Mouse (Mus musculus): ENCODE data around the gene Tenm4. TPM values are rescaled to one million over a fixed set of nuclear protein-coding genes. Genes with fewer than 3 reads are reported as not detected.

Gene Tenm4
- total and polyA plus RNA-seq, 3 experiments = 0.04 to 0.38 TPM; not detected in 1

- H3K9me3 ChIP-seq (replicated peaks) = peaks cover 23% of the 10 kb centered on the region
- H3K27me3 ChIP-seq (ENCODE audit: insufficient read depth, low read length) = no peaks in the 10 kb centered on the region
- ATAC-seq (ENCODE audit: extremely low read depth, insufficient number of reproducible peaks, low FRiP score, poor library complexity, severe bottlenecking) (no peak), DNase-seq (ENCODE audit: low spot score) (no peak)
- no peak overlapping the region for H3K4me3 ChIP-seq (ENCODE audit: low read depth, low read length)
- H3K36me3 ChIP-seq (replicated peaks) = no peaks in the 10 kb centered on the region
- H3K4me1 ChIP-seq (ENCODE audit: insufficient read depth, low read depth, low read length) = no peaks in the 10 kb centered on the region
- no peak for TF ChIP-seq GATA1 (IDR thresholded peaks at IDR 0.05; ENCODE audit: borderline replicate concordance, low read length)
- TF ChIP-seq CTCF (IDR thresholded peaks at IDR 0.05; ENCODE audit: low read depth, low read length) = no peak
- no peak for TF ChIP-seq TAL1 (conservative IDR thresholded peaks at IDR 0.05; ENCODE audit: low read depth, low read length)
- TF ChIP-seq POLR2AphosphoS5 (IDR thresholded peaks at IDR 0.05; ENCODE audit: insufficient replicate concordance, low read depth, low read length) = no peak
- no peak for TF ChIP-seq GATA2 (IDR thresholded peaks at IDR 0.05; ENCODE audit: borderline replicate concordance, low read depth, low read length)
Observed at GRCm38 (mm10) chr7:96532804-96533400, 361.9 kb downstream of the Tenm4 start.

- TF ChIP-seq GATA1 (IDR thresholded peaks at IDR 0.05; ENCODE audit: borderline replicate concordance, low read length) = no peak
Observed at GRCm38 (mm10) chr7:96536313-96536880, 365.4 kb downstream of the Tenm4 start.

GRCm38 (mm10) chr7:96539248-96540034, 368.4 kb downstream of the Tenm4 start:
- ATAC-seq (ENCODE audit: extremely low read depth, insufficient number of reproducible peaks, low FRiP score, poor library complexity, severe bottlenecking) (no peak), DNase-seq (ENCODE audit: low spot score) (no peak)
- no peaks in the 10 kb centered on the region for H3K27me3 ChIP-seq (ENCODE audit: insufficient read depth, low read length)
- no peak for TF ChIP-seq POLR2AphosphoS5 (IDR thresholded peaks at IDR 0.05; ENCODE audit: insufficient replicate concordance, low read depth, low read length)
- TF ChIP-seq GATA2 (IDR thresholded peaks at IDR 0.05; ENCODE audit: borderline replicate concordance, low read depth, low read length) = no peak
- no peak overlapping the region for H3K4me3 ChIP-seq (ENCODE audit: low read depth, low read length)
- no peaks in the 10 kb centered on the region for H3K36me3 ChIP-seq (replicated peaks)
- H3K9me3 ChIP-seq (replicated peaks) = peaks cover 32% of the 10 kb centered on the region
- H3K4me1 ChIP-seq (ENCODE audit: insufficient read depth, low read depth, low read length) = no peaks in the 10 kb centered on the region

More at GRCm38 (mm10) chr7:96536313-96536880, 365.4 kb downstream of the Tenm4 start:
- Histone ChIP-seq H3K27me3 (ENCODE audit: insufficient read depth, low read length) (no peaks in the 10 kb centered on the region), H3K4me1 (ENCODE audit: insufficient read depth, low read depth, low read length) (no peaks in the 10 kb centered on the region), H3K9me3 (replicated peaks) (peaks cover 21% of the 10 kb centered on the region), H3K4me3 (ENCODE audit: low read depth, low read length) (no peak overlapping the region), H3K36me3 (replicated peaks) (no peaks in the 10 kb centered on the region)
- no peak for ATAC-seq (ENCODE audit: extremely low read depth, insufficient number of reproducible peaks, low FRiP score, poor library complexity, severe bottlenecking)
- DNase-seq (ENCODE audit: low spot score) = no peak

GRCm38 (mm10) chr7:96540458-96541096, 369.5 kb downstream of the Tenm4 start:
- TF ChIP-seq CTCF (IDR thresholded peaks at IDR 0.05; ENCODE audit: low read depth, low read length) (no peak), GATA1 (IDR thresholded peaks at IDR 0.05; ENCODE audit: borderline replicate concordance, low read length) (no peak), POLR2AphosphoS5 (IDR thresholded peaks at IDR 0.05; ENCODE audit: insufficient replicate concordance, low read depth, low read length) (no peak), TAL1 (conservative IDR thresholded peaks at IDR 0.05; ENCODE audit: low read depth, low read length) (no peak), GATA2 (IDR thresholded peaks at IDR 0.05; ENCODE audit: borderline replicate concordance, low read depth, low read length) (no peak)
- ATAC-seq (ENCODE audit: extremely low read depth, insufficient number of reproducible peaks, low FRiP score, poor library complexity, severe bottlenecking) = no peak
- no peaks in the 10 kb centered on the region for H3K4me1 ChIP-seq (ENCODE audit: insufficient read depth, low read depth, low read length)
- H3K36me3 ChIP-seq (replicated peaks) = no peaks in the 10 kb centered on the region
- H3K9me3 ChIP-seq (replicated peaks) = peaks cover 32% of the 10 kb centered on the region
- no peak for DNase-seq (ENCODE audit: low spot score)
- no peak overlapping the region for H3K4me3 ChIP-seq (ENCODE audit: low read depth, low read length)
- H3K27me3 ChIP-seq (ENCODE audit: insufficient read depth, low read length) = no peaks in the 10 kb centered on the region

GRCm38 (mm10) chr7:96545979-96546378, 374.9 kb downstream of the Tenm4 start:
- Histone ChIP-seq H3K4me1 (ENCODE audit: insufficient read depth, low read depth, low read length) (no peaks in the 10 kb centered on the region), H3K27me3 (ENCODE audit: insufficient read depth, low read length) (no peaks in the 10 kb centered on the region), H3K36me3 (replicated peaks) (no peaks in the 10 kb centered on the region), H3K9me3 (replicated peaks) (peaks cover 29% of the 10 kb centered on the region), H3K4me3 (ENCODE audit: low read depth, low read length) (no peak overlapping the region)
- no peak for TF ChIP-seq TAL1 (conservative IDR thresholded peaks at IDR 0.05; ENCODE audit: low read depth, low read length)
- TF ChIP-seq GATA1 (IDR thresholded peaks at IDR 0.05; ENCODE audit: borderline replicate concordance, low read length) = no peak
- TF ChIP-seq CTCF (IDR thresholded peaks at IDR 0.05; ENCODE audit: low read depth, low read length) = no peak
- TF ChIP-seq GATA2 (IDR thresholded peaks at IDR 0.05; ENCODE audit: borderline replicate concordance, low read depth, low read length) = no peak
- TF ChIP-seq POLR2AphosphoS5 (IDR thresholded peaks at IDR 0.05; ENCODE audit: insufficient replicate concordance, low read depth, low read length) = no peak
- ATAC-seq (ENCODE audit: extremely low read depth, insufficient number of reproducible peaks, low FRiP score, poor library complexity, severe bottlenecking) = no peak
- DNase-seq (ENCODE audit: low spot score) = no peak

GRCm38 (mm10) chr7:96551809-96552208, 380.8 kb downstream of the Tenm4 start:
- TF ChIP-seq GATA1 (IDR thresholded peaks at IDR 0.05; ENCODE audit: borderline replicate concordance, low read length) = no peak
- TF ChIP-seq CTCF (IDR thresholded peaks at IDR 0.05; ENCODE audit: low read depth, low read length) = no peak
- TF ChIP-seq POLR2AphosphoS5 (IDR thresholded peaks at IDR 0.05; ENCODE audit: insufficient replicate concordance, low read depth, low read length) = no peak
- TF ChIP-seq GATA2 (IDR thresholded peaks at IDR 0.05; ENCODE audit: borderline replicate concordance, low read depth, low read length) = no peak
- no peak for TF ChIP-seq TAL1 (conservative IDR thresholded peaks at IDR 0.05; ENCODE audit: low read depth, low read length)
- DNase-seq (ENCODE audit: low spot score) (no peak), ATAC-seq (ENCODE audit: extremely low read depth, insufficient number of reproducible peaks, low FRiP score, poor library complexity, severe bottlenecking) (no peak)
- Histone ChIP-seq H3K4me1 (ENCODE audit: insufficient read depth, low read depth, low read length) (no peaks in the 10 kb centered on the region), H3K36me3 (replicated peaks) (no peaks in the 10 kb centered on the region), H3K9me3 (replicated peaks) (peaks cover 56% of the 10 kb centered on the region), H3K27me3 (ENCODE audit: insufficient read depth, low read length) (no peaks in the 10 kb centered on the region), H3K4me3 (ENCODE audit: low read depth, low read length) (no peak overlapping the region)

Data from G1E (cell line).